Mouse (Mus musculus) CH12F3 (cell line): Measurements from ENCODE around the gene Taf1b.

ENCODE experiments used
- in situ Hi-C: fragments of 300-500 bp; cut with MboI; formaldehyde crosslinking; loops from 2 replicates; pipeline ENCODE4 v1.14.3; 2020; ENCODE audit warnings: low sequenced_read_pairs

Gene Taf1b

GRCm38 (mm10) chr12:24548885-24549284 lies 50.7 kb downstream of the Taf1b start:
- in situ Hi-C loops = no loop called here

- in situ Hi-C loops = no loop called here
Observed at GRCm38 (mm10) chr12:24552531-24552930, 54.4 kb downstream of the Taf1b start.

DNA sequence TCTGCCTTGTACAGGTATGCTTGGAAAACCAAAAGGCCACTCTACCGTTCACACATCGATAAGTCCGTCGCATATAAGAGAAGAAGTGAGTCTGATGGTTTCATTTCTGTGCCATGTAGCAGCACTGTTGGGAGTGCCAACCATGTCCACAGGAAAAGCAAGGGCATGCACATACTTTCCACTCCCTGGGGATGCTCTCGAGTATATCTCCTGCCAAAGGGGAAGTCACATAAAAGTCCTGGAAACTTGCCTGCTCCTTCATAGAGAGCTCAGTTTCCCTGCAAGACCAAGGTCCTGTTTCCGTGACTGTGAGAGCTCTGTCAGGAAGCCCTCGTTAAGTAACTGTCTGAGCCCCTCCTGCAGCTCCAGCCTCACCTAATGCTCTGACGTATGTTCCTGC lies 57.8 kb downstream of the Taf1b start:
- in situ Hi-C loops = no loop called here

DNA sequence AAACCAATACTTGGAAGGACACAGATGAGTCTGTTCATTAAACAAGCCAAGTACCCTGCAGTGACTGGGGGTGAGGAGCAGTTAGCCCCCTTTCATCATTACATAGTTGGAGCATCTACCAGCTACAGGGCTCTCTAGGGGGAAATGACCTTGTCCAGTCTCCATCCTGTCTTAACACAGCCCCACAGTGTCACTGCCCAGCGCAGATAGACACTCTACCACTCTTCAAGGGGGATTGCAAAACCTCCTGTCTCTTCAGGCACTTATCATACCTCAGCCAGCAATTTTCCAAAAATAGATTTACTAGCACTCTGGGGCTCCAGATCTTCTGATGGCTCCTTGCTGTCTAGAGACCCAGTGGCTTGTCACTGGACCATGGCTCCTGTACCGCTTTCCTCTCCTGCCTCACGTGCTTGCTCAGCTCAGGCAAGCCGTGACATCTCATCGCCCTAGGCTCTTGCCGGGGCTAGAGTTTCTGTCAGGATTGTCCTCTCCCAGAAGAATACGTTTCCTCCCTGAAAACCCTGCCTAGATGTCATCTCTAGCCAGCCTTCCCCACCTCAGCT lies 65.3 kb downstream of the Taf1b start:
- in situ Hi-C loops = no loop called here

GRCm38 (mm10) chr12:24565311-24565710 lies 67.2 kb downstream of the Taf1b start:
- in situ Hi-C loops = no loop called here

DNA sequence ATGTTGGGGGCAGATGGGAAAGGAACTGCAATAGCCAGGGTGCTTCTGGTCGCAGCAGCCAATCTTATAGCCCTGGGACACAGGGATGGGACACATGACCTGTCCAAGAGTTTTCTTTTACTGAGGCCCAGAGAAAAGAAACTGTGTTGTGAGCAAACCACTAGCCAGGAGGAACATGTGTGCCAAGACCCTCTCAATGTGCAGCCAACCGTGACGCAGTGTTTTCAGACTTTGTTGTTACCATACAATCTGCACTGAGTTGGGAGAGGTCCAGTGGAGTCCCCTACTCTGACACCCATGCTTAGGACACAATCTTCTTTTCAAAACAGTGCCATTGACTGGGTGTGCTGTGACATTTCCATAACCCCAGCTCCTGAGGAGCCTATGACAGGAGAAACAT lies 69.4 kb downstream of the Taf1b start:
- in situ Hi-C loops = no loop called here

- in situ Hi-C loops = no loop called here
Observed at GRCm38 (mm10) chr12:24571523-24572392, 73.6 kb downstream of the Taf1b start, which contains the start of gene Grhl1. Gene Grhl1, plus strand, starts transcription at chr12:24572283.

GRCm38 (mm10) chr12:24572421-24573274 lies 74.5 kb downstream of the Taf1b start:
- in situ Hi-C loops = no loop called here

DNA sequence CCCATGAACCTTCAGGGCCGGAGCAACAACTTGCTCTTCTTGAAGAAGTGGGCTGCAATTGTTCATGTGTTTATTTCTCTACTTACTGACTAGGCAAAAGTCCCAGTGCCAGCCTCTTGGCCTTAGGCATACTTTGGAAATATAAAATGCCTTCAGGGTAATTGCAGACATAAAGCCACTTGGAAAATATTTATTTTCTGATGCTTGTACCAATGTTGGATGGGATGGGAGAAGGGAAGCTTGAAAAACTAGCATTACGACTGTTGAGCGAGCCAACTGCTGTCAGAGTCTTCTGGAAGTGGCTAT lies 75.1 kb downstream of the Taf1b start:
- in situ Hi-C loops = no loop called here

DNA sequence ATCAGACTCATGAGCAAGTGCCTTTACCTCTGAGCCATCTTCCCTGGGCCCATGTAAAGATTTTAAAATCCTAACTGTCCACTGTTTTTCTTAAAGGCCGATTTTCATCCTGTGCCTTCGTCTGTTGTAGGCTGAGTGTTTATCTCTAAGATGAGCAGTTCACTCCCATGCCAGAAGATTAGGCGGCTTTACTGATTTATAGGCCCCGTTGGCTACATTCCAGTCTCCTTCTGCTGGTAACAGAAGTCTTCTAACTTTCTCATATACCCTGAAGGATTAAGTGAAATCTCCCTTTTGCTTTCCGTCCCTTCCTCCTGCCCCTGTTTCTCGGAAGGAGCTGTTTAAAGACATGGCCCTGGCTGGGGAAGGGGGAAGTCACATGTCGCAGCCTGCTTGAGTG lies 76.7 kb downstream of the Taf1b start:
- in situ Hi-C loops = no loop called here

DNA sequence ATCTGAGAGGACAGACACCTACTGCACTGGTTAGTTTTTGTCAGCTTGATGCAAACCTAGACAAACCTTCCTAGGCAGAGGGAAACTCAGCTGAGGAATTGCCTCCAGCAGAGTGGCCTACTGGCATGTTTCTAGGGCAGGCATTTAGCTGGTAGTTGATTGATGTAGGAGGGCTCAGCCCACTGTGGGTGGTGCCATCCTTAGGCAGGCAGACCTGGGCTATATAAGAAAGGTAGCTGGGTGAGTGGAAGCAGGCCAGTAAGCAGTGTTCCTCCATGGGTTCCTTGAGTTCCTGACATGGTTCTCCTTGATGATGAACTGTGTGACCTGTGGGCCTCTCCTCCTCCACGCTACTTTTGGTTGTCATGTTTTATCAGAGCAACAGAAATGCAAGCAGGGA lies 82.3 kb downstream of the Taf1b start:
- in situ Hi-C loops = no loop called here

GRCm38 (mm10) chr12:24580996-24581683 lies 83.0 kb downstream of the Taf1b start:
- in situ Hi-C loops = no loop called here

DNA sequence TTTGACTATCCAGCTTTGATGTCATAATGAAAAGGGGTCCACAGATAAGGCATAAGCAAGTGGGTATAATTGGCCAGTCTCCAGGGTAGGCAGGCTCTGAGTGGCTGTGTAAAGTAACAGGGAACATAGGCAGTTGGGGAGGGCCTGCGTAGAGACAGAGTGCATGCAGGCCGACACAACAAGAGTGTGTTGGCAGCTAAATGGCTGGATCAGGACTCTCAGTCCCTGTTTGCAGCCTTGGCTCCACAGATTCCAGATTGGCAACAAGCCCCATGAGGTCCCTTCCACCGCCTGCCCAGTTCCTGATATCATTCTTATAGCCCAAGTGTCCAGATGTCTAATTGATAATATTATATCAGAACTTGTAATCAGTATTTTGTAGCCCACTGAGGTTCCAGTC lies 85.5 kb downstream of the Taf1b start:
- in situ Hi-C loops = no loop called here

GRCm38 (mm10) chr12:24584835-24585234 lies 86.7 kb downstream of the Taf1b start:
- in situ Hi-C loops = no loop called here

DNA sequence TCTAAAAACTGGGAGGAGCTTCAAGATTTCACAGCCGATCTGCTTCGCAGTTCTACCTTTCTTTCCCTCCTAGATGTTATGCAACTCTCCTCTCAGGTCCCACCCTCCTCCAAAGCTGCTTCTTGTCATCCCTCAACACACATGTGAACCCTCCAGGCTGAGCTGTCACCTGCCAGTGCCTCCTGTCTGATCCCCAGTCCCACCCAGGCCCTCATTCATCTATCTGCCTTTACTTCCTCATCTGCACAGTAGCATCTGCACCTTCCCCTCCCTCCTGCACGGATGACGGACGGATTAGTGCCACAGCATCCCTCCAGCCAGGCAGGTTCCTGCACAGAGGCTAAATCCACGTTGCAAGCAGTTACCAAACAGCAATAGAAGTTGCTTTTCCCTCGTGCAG lies 88.0 kb downstream of the Taf1b start:
- in situ Hi-C loops = no loop called here

GRCm38 (mm10) chr12:24590371-24590770 lies 92.2 kb downstream of the Taf1b start:
- in situ Hi-C loops = no loop called here

DNA sequence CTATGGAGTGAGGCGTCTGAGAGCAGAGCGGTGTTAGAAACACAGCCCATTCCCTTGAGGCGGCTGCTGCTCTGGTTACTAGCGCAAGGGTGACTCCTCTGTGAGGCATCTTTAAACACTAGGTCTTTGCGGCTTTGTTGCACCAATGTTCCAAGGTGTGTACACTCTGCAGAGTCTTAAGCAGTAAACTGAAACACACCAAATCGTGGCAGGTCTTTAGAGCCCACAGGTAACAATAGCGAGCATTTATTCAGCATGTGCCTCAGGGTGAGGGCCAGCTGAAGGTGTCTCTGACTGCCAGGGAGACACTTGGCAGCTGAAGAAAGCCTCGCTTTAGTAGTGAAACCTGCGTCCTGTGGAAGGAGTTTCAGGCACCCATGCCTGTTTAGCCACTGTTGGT lies 93.9 kb downstream of the Taf1b start:
- in situ Hi-C loops = no loop called here

DNA sequence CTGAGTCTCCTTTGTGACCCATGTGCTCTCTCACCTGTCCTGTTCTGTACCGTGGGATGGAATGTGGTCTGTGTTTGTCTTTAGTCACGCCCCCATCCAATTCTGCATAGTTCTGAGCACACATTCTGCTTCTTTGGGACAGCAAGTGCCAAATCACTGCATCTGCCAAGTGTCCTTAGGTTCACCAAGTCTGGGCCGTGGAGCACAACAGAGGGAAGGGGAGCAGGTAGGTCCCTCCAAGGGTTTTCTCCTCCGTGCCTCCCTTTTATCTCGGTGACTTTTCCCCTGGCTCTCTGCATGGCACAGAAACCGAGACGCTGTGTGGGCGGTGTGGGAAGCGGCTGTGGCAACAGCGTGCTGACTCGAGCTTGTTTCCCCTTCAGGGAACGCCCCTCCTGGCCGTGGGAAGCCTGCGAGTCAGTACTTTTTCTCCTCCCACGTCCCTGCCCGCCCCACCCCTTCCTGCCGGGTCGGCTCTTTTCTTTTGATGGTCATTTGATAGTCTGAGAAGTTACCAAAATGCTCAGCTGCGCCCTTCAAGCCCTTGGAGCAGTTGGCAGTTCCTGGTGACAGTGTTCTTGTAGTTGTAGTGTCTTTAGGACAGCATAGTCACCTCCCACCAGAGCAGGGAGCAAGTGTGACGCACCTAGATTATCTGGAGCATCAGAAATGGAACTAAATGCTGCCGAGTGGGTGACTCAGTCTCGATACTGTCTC lies 95.0 kb downstream of the Taf1b start:
- in situ Hi-C loops = no loop called here

- in situ Hi-C loops = loop anchor here (5.0 kb wide), 1 partner anchor 120 kb away; no protein-coding TSS in a partner anchor
Observed at GRCm38 (mm10) chr12:24597376-24597775, 99.2 kb downstream of the Taf1b start.

GRCm38 (mm10) chr12:24599366-24599895 lies 101.3 kb downstream of the Taf1b start:
- in situ Hi-C loops = loop anchor here (5.0 kb wide), 1 partner anchor 122 kb away; no protein-coding TSS in a partner anchor
